Mouse (Mus musculus) cerebellum, postnatal 10 days (tissue): ENCODE results near the gene Zbtb8os.
"Not testable (repeated sequence)": the region's sequence is repeated elsewhere in the genome, so short reads cannot be mapped to it uniquely, and the experiment has no call there.

Experiments used
- DNase-seq, 2 experiments: peaks; one replicate each; pipeline ENCODE4 v3.0.0; 2021; ENCODE audit warnings: mixed read lengths in 2 of 2

The Zbtb8os gene

DNA sequence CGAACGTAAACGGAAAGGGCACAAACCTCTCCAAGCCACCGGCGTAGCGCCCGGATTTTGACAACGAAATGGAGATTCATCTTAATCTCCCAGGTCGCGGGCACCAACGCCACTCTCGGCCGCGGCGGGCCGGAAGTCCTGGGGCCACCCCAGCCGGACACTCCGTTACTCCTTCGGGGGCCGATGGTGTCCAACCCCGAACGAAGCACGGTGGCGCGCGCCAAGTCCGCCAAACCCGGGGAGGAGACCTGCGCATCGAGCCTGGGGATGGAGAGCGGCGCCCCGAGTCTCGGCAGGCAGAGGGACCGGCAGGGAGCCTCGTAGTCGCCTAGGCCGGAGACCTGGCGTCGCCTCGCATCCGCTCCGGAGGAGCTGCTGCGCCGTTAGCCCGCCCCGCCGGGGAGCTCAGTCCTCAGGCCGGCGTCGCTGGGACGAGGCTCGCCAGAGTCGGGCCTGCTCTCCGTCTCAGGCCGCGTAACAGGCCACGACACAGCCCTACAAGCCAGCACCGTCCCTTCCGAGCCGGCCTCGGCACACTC, 749 bp upstream of the Zbtb8os start:
- DNase-seq = no peak

DNA sequence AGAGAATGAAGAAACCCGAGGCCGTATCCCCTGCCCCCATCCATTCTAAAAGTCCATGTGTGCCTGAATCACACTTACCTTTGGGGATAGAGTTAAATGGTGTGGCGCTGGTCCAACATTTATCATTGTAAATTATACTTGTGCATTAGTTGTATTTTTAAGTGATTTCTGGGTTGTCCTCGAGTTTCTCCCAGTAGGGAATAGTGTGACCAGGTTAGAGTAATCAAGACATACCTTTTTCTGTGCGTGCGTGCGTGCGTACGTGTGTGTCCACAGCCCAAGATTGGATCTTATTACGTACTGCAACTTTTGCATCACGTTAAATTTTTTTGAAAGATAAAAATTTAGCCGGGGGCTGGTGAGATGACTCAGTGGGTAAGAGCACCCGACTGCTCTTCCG, 796 bp downstream of the Zbtb8os start:
- peak; percentile 45 to 68 for DNase-seq

DNA sequence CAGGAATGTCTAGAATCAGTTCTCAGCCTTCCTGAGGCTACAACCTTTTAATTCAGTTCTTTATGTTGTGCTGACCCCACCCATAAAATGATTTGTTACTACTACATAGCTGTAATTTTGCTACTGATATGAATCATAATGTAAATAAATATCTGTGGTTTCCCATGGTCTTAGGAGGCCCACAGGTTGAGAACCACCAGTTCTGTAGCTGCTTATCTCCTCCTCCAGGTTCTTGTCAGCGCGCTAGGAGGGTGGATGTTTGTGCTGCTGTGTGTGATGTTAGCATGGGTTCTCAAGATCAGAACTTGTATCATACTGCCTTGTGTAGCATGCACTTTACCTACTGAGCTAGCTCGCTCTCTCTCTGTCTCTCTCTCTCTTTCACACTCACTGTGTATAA, 4.2 kb downstream of the Zbtb8os start:
- DNase-seq = no peak

DNA sequence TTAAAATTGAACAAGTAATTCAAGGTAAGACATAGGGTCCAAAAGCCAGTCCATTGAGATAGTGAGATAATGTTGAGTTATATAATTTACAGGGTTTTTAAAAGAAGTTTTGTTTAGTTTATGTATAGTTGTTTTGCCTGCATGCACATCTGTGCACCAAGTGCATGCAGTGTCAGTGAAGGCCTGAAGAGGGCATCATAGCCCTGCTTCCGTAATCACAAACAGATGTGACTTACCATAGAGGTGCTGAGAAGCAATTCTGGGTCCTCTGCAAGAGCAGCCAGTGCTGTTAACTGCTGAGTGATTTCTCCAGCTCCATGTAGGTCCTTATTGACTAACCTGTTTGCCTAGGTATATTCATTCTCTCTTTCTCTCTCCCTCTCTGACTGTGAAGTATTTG, 6.4 kb downstream of the Zbtb8os start:
- DNase-seq = no peak

DNA sequence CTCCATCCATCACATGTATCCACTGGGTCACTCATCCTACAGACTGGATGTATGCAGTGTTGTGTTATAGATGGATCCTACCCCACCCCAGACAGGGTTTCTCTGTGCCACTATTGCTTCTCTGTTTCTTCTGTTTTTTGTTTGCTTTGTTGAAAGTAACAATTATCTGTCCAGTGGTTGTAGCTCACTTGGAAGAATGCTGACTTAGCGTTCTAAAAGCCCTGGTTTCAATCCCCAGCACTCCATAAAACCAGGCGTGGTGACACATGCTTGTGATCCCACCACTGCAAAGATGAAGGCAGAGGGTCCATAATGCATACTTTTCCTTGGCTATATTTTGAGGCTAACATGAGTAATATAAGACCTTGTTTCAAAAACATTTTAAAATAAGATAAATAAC, 7.2 kb downstream of the Zbtb8os start:
- DNase-seq = no peak

DNA sequence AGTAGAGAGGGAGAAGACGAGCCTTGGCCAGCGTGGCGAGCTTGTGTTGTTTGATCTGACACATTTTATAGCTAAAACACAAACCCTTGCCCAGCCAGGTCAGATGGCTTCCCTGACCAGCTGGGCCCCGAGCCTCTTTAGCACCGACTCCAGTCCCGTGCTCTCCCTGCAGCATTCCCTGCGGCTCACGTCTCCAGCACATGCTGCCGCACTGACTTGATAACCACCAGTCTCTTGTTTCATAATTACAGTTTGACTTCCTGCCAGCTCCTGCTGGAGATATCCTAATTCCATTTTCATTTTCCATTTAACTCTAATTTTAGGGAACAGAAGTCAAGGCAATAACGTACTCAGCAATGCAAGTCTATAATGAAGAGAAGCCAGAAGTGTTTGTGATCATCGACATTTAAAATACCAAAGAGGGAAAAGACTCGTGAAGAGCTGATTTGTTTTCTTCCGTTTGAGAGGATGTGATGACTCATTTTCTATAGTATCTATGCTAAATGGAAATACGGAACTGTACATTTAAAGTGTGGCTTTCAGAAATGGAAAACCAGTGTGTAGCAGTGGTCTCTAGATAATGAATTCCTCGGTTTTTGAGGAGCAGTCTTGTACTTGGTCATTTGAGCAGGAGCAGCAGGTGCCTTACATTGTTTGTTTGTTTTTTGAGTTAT, 11.1 kb downstream of the Zbtb8os start:
- no peak for DNase-seq

DNA sequence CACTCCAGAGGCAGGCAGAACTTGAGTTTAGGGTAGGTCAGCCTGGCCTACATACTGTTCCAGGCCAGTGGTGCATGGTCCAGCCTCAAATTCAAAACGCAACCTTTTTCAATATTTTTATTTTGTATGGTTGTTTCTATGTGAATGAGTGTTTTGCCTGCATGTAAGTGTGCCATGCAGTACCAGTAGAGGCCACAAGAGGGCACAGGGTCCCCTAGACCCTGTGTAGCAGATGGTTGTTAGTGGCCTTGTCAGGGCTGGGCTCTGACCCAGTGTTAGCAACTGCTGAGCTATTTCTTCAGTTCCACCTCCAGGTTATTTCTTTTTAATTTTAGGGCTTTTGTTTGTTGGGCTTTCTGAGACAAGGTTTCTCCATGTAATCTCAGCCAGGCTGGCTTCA, 15.1 kb downstream of the Zbtb8os start:
- DNase-seq = peak; percentile 91 to 96

DNA sequence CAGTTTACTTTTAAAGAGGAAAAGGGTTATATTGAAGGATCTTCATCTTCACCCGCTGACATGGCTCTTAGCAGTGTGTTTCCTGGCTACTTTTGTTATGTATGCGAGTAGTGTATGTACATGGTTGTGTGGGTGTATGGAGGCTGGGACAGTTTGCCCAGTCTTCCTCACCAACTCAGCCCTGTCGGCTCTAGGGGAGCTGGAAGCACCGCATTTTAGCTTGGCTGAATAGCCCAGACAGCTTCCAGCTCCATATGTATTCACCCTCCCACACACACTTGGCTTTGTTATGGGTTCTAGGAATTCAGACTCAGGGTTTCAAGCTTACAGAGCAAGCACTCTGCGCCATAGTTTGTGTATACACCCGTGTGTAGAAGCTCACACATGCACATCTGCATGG, 15.6 kb downstream of the Zbtb8os start:
- peak in 1 of 2 experiments; percentile 40 for DNase-seq

DNA sequence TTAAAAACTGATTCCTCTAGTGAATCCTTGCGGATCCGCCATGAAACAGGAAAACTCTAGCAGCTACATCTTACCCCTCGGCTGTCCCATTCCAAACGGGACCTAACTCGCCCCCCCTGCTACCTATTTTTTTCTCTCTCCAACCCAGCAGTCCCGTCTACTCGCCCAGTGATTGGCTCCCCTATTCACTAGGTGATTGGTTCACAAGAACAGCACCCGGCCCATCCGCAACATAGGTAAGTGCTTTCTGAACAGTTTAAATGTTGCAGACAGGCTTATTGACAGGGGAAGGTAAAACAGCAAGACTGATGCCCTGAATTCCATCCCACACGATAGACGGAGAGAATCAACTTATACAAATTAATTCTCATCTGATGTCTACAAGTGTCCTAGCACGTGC, 17.7 kb downstream of the Zbtb8os start:
- no peak for DNase-seq

DNA sequence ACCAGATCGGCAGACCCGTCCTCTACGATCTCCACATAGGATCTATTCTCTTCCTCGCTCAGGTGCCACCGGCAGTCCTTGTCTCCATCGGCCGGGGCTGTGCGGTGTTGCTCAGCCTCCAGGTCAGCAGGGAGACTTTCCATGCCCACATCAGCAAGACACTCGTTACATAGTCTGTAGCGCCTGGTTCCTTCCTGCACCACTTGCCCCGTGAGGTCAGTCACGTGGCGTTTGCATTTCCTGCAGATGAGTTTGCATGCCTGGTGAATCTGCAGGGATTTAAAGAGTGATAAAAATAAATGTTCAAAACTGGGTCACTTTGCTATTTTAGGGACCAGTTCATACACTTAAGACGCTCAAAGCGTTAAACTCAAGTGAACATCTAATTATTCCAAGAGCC, 18.7 kb downstream of the Zbtb8os start:
- DNase-seq = no peak

DNA sequence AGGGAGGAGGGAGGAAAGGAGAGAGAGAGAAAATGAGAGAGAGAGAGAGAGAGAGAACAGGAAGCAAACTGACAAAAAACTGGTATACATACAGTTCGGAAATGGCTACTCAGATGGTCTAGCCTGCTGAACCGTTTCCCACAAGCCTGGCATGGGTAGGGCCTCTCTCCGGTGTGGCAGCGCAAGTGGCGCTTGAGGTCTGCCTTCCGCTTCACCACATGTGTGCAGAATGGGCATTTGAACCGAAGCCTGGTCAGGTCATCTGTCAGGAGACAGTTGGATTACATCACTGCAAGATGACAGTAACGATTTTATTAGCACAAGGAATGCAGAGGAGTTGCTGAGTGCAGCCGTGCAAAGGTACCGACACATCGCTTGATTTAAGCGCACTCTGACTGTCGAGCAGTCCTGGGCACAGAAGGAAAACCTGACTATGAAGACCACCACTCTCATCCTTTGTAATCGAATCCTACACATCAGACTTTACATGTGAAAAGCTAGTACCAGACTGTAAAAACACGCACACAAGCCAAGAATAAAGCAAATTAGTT, 22.2 kb downstream of the Zbtb8os start:
- no peak for DNase-seq

DNA sequence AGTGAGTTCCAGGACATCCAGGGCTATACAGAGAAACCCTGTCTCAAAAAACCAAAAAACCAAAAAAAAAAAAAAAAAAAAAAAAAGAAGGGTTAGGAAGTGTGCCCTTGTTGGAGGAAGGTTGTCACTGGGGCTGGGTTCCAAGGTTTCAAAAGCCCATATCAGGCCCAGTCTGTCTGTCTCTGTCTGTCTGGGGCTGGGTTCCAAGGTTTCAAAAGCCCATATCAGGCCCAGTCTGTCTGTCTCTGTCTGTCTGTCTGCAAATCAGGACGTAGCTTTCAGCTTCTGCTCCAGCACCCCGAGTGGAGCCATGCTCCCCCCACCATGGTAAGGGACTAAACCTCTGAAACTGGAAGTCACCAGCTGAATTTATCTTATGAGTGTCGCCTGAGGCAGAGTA, 26.7 kb downstream of the Zbtb8os start:
- DNase-seq = not testable (repeated sequence)

DNA sequence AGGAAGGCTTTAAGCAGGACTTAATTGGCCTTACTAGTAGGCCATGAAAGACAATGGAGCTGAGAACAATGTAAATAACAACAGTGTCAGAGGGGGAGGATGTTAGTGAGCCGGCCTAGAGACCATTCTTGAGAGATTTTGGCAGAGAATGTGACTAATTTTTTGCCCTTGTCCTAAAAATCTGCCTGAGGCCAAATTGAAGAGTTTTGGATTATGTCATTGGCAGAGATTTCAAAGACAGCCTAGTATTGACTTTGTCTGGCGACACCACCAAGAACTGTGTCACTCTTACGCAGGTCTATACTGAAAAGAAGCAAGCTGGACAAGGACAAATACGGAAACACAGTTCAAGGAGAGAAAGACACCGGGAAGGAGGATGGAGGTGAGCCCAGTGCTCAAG, 27.3 kb downstream of the Zbtb8os start:
- no peak for DNase-seq

DNA sequence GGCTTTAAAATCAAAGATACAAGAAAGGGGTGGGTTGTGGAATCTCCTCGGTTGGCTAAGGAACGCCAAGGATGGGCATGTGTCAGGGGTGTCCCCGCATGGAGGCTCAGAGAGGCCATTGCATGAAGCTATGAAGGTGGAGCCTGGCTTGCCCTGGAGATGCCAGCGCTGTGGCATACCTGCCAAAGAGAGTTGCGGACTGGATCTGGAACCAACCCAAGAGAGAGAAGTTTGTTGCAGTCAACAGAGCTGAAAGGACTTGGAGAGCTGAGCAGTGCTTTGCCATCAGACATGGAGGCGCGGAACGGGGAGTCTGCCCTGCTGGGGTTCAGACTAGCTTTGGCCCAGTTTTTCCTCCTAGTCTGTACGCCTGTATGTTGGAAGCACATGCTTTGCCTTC, 28.0 kb downstream of the Zbtb8os start:
- no peak for DNase-seq

DNA sequence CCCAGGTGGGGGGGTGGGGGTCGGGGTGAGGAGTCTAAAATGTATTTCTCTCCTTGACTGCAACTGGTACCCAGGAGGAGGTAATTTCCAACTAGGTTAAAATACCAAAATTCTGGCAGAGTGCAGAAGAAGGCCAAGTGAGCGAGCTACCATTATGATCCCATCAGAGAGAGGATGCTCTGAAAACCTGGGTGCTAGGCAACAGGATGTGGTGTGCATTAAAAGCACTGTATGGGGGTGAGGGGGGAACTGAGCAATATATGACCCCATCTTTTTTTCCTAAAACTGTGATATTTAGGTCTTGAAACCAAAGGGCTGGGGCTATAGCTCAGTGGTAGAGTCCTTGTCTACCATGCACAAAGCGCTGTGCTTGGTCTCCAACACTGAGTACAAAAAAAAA, 28.9 kb downstream of the Zbtb8os start:
- no peak for DNase-seq

DNA sequence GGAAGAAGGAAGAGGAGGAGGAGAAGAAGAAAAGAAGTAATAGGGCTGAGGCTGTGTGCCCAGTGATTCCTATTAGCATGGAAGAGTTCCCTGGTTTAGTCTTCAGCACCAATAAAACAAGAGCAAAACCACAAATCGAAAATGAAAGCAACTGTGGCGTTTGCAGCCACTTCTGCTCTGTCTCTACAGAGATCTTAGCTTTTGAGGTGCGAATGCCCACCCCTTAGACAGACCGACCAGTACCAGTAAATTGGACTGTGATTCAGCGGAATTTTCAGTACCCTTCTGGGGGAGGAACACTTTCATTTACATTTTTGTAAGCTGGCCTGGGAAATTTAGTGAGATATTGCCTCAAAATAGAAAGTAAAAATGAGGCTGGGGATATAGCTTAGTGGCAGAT, 29.7 kb downstream of the Zbtb8os start:
- DNase-seq = no peak

DNA sequence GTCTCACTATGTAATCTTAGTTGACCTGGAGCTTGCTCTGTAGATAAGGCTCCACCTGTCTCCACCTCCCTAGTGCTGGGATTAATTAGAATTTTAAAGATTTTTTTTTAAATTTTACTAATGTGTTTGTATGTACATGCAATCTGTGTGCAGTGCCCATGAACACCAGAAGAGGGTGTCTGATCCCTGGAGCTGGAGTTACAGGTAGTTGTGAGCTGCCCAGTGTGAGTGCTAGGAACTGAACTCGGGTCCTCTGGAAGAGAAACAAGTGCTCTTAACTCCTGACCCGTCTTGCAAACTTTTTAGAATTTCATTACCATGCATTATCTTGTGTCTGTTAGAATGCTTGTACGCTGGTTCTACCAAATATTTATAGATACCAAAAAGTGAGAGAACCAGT, 35.9 kb downstream of the Zbtb8os start:
- no peak for DNase-seq

DNA sequence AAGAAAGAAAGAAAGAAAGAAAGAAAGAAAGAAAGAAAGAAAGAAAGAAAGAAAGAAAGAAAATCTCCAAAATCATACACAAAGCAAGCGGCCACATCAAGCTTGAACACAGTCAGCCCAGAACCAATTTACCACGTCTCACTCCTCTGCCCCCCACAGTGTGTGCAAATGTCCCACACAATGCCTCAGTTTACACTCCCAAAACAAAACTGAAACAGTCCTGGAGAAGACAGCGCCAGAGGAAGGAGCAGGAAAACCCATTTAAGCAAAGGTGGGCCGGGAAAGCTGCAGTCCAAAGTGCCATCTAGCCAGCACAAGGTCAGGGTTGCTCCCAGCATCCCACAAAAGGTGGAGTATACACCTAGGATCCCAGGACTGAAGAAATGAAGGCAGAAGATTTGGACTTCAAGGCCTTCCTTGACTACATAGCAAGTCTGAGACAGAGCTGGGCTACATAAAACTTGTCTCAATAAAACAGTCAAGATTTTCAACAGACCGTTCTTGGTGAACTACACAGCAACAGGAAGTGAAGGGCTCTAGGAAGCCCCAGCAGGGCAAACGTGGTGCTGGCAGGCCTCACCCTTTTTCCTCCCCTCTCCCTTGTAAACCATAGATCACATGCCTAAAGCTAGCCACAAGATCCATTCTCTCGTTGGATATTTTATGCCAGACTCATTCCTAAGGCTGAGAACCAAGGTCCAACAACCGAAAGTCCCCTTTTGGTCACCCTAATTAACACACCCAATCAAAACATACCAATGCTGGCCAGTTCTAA, 37.9 kb downstream of the Zbtb8os start:
- no peak for DNase-seq

DNA sequence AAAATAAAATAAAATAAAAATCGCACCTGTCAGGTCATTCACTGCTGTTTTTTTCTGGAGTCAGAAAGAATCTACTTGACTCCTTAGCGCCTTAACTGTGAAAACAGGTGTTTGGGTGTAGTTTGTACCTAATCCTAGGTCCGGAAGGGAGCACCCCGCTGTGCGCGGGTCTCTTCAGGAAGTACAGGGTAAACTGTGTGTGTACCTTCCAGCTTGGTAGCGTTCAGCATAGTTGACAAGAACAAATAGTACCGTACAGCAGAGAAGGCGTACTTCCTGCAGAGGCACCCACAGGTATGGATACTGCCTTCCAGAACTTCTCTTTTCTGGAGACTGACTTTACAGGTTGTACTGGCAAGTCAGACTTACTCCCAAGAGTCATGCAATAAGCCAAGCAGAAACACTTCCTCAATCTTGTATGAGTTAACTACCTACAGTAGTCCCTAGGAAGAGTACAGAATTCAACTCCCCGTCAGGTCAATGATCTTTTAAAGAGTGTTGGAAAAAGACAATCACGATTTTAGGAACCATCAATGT, 38.8 kb downstream of the Zbtb8os start:
- no peak for DNase-seq

DNA sequence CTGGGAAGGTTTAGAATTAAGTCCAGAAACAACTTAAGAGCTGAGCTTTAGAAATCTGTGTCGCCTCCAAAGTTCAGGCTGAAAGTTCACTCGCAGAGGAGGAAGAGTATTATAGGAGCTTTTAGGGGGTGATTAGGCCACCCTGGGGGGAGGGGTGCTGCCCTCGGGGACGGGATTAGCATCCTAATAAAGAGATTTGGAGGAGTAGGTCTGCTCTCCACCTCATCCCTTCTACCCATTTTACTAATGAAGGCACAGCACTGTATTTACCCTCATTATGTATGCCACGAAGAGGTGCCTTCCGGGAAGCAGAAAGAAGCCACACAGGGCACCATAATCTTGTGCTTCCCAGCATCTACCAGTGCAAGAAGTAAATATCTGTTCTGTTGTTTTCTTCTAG, 39.5 kb downstream of the Zbtb8os start:
- DNase-seq = no peak

DNA sequence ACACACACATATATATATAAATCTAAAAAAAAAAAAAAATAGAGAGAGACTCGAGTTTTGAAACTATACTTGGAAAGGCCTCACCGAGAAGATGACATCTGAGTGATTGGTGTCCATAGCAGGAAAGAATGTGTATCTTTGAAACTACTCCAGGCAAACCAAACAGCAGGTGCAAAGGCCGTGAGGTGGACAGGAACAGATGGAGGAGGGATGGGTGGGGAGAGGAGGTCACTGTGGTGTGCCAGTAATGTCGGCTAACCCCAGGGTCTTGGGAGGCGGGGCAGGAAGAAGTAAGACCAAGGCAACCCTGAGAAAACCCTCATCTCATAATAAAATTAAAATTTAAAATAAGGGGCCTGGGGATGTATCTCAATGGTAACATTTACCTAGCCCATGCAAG, 40.3 kb downstream of the Zbtb8os start:
- DNase-seq = peak; percentile 31 to 56

DNA sequence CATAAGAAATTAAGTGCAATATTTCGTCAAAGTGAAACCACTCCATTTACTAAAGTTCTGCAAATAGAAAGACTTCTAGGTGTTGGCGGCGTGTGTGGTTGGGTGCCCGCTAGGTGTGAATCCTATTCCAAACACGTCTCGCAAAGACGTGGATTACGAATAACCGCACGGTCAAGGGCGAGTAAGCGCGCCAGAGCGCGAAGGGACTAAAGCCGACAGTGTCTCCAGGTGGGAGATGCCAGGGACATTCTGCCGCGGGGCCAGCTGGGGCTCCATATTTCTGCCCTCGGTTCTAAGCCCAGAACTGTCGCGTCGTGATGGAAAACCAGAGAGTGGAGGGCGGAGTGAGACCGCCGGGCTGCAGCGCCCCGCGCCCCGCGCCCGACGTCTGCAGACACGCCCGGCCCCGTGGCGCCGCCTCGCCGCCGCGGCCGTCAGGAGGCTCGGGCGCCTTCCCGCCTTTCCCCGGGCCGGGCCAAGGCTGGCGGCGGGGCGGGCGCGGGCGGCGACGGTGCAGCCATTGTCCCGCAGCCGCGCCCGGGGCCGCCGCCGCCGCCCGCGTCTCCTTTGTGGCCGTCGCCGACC, 41.6 kb downstream of the Zbtb8os start:
- DNase-seq = peak; percentile 73 to 78

DNA sequence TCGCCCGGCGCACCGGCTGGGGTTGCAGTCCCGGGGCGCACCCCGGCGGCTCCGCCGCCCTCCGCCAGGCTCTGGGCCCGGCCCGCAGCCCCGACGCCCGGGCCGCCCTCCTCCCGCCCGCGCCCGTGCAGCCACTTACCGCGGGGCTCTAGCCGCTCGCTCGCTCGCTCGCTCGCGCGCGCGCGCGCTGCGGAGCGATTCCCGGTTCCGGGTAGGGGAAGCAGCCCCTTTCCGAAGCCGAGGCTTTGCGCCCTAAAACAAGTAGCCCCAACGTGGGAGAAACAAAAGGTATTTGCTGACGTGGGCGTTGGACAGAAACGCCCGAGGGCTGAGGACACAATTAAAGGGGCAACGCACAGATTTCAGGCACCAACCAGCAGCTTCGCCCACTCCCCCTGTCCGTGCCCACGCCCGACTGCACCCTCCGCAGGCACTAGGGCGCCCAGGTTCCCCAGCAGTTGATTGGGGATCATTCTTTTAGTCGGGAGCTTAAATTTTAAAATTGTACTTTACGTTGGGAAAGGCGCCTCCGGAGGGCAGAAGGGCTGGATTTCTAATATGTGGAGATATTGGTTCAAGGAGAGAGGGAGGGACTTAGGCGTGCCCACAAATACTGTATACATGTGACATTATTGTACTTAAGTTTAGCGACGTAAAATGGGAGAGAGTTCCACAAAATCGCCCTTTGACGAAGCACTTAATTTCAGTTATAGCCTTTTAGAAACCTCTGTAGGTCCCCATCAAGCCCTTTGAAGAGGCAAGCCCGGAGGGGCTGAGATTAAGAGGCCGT, 42.3 kb downstream of the Zbtb8os start, which contains the start of gene Zbtb8a:
Zbtb8a (minus strand) TSS at position 516 of the 790 bp plus-strand sequence.
- peak; percentile 77 to 78 for DNase-seq
